Mouse (Mus musculus) adrenal gland, adult (tissue): Measurements from ENCODE around the gene Slc35f2.

Source experiments
- DNase-seq, 2 experiments: peaks; one replicate each; pipeline ENCODE4 v3.0.0; 2022 to 2023; ENCODE audit warnings: low spot score in 1 of 2; ENCODE audit not compliant: inconsistent age in 2 of 2

The Slc35f2 gene

GRCm38 (mm10) chr9:53771344-53772021, at the start of gene Slc35f2:
Gene Slc35f2 (plus strand): TSS chr9:53771538.
- peak; percentile 22 to 72 for DNase-seq

GRCm38 (mm10) chr9:53740829-53741404, 30.4 kb upstream of the Slc35f2 start:
- DNase-seq: no peak

- no peak for DNase-seq
Observed at GRCm38 (mm10) chr9:53750411-53750810, 20.9 kb upstream of the Slc35f2 start.

GRCm38 (mm10) chr9:53750899-53751298, 20.4 kb upstream of the Slc35f2 start:
- DNase-seq: peak in 1 of 2 experiments; percentile 35

GRCm38 (mm10) chr9:53754801-53755200, 16.5 kb upstream of the Slc35f2 start:
- DNase-seq: no peak

GRCm38 (mm10) chr9:53758142-53758541, 13.2 kb upstream of the Slc35f2 start:
- DNase-seq: no peak

- DNase-seq: no peak
Observed at GRCm38 (mm10) chr9:53764697-53765096, 6.6 kb upstream of the Slc35f2 start.

GRCm38 (mm10) chr9:53768486-53768885, 2.9 kb upstream of the Slc35f2 start:
- no peak for DNase-seq

- DNase-seq: no peak
Observed at GRCm38 (mm10) chr9:53770771-53771343, 481 bp upstream of the Slc35f2 start.

- DNase-seq: peak in 1 of 2 experiments; percentile 40
Observed at GRCm38 (mm10) chr9:53772121-53772561, 803 bp downstream of the Slc35f2 start.

- DNase-seq: no peak
Observed at GRCm38 (mm10) chr9:53775511-53775910, 4.2 kb downstream of the Slc35f2 start.

GRCm38 (mm10) chr9:53786561-53787407, 15.4 kb downstream of the Slc35f2 start:
- DNase-seq: peak; percentile 14 to 38

- no peak for DNase-seq
Observed at GRCm38 (mm10) chr9:53793830-53794330, 22.5 kb downstream of the Slc35f2 start.

- DNase-seq: no peak
Observed at GRCm38 (mm10) chr9:53794490-53794889, 23.2 kb downstream of the Slc35f2 start.

GRCm38 (mm10) chr9:53795351-53795750, 24.0 kb downstream of the Slc35f2 start:
- DNase-seq: no peak

GRCm38 (mm10) chr9:53796386-53796785, 25.0 kb downstream of the Slc35f2 start:
- no peak for DNase-seq

GRCm38 (mm10) chr9:53797141-53797540, 25.8 kb downstream of the Slc35f2 start:
- no peak for DNase-seq

- no peak for DNase-seq
Observed at GRCm38 (mm10) chr9:53802921-53803320, 31.6 kb downstream of the Slc35f2 start.

- no peak for DNase-seq
Observed at GRCm38 (mm10) chr9:53806496-53807086, 35.3 kb downstream of the Slc35f2 start.

- no peak for DNase-seq
Observed at GRCm38 (mm10) chr9:53813418-53813817, 42.1 kb downstream of the Slc35f2 start.

GRCm38 (mm10) chr9:53818760-53819159, 47.4 kb downstream of the Slc35f2 start:
- DNase-seq: peak; percentile 54 to 83
